Mouse (Mus musculus) myocyte (in vitro differentiated cells): Measurements from ENCODE around the gene S1pr3.

Experiments used
- CEBPB ChIP-seq: IDR thresholded peaks from 2 replicates; pipeline ENCODE4 v1.6.1; 2011; ENCODE audit warnings: mild to moderate bottlenecking, moderate library complexity; ENCODE audit not compliant: poor library complexity, insufficient read depth, severe bottlenecking
- MAX ChIP-seq: IDR thresholded peaks from one replicate; pipeline ENCODE4 v1.6.1; 2011; ENCODE audit warnings: low read depth, mild to moderate bottlenecking, control low read depth
- MYOD1 ChIP-seq, 3 experiments: IDR thresholded peaks; one replicate each; pipeline ENCODE4 v1.6.1; 2011; ENCODE audit warnings: control low read depth in 2 of 3, low read depth in 2 of 3, mild to moderate bottlenecking in 2 of 3, moderate library complexity in 1 of 3; ENCODE audit not compliant: insufficient read length in 2 of 3, control insufficient read depth in 1 of 3
- MYOG ChIP-seq, 3 experiments: IDR thresholded peaks; one replicate each; pipeline ENCODE4 v1.6.1; 2011; ENCODE audit warnings: control low read depth in 2 of 3, low read depth in 2 of 3, mild to moderate bottlenecking in 2 of 3; ENCODE audit not compliant: insufficient read length in 2 of 3, control insufficient read depth in 1 of 3, insufficient read depth in 1 of 3
- POLR2A ChIP-seq: IDR thresholded peaks from one replicate; pipeline ENCODE4 v1.6.1; 2011; ENCODE audit warnings: low read depth, mild to moderate bottlenecking, control low read depth, moderate library complexity; ENCODE audit not compliant: insufficient read length
- POLR2AphosphoS2 ChIP-seq: IDR thresholded peaks from one replicate; pipeline ENCODE4 v1.6.1; 2011; ENCODE audit warnings: low read depth, control low read depth; ENCODE audit not compliant: insufficient read length
- REST ChIP-seq: IDR thresholded peaks from one replicate; pipeline ENCODE4 v1.6.1; 2011; ENCODE audit warnings: mild to moderate bottlenecking, control low read depth, moderate library complexity; ENCODE audit not compliant: insufficient read depth, insufficient read length
- SRF ChIP-seq: IDR thresholded peaks from one replicate; pipeline ENCODE4 v1.6.1; 2011; ENCODE audit warnings: low read depth; ENCODE audit not compliant: control insufficient read depth, insufficient read length
- TCF12 ChIP-seq: IDR thresholded peaks from one replicate; pipeline ENCODE4 v1.6.1; 2011; ENCODE audit warnings: mild to moderate bottlenecking, control low read depth; ENCODE audit not compliant: poor library complexity, insufficient read depth, severe bottlenecking
- USF1 ChIP-seq: IDR thresholded peaks from one replicate; pipeline ENCODE4 v1.6.1; 2011; ENCODE audit warnings: low read depth, mild to moderate bottlenecking, control low read depth, moderate library complexity

DNA sequence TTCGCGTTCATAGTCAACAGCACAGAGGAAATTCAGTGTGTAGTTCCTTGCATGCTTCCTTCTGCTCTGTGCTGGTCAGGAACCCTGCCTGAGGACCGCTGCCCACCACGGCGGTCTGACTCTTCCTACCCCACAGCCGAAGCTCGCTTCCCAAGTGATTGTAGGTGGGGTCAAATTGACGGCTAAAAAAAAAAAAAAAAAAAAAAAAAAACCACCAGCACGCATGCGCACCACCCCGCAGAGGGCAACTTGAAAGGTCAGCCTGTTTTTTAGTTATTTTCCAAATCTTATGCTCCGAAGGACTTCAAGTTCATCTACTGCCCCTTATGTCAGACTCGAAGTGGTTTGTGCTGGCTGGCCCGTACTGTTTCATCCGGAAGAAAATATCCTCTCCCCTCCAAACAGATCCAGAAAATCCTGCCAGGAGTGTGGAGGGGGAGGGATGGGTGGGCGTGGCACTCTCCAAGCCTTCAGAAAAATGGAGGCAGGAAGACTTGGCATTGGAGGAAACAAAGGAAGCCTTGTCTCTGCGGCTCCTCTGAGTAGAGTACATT is 60.3 kb downstream of the S1pr3 start:
- TF ChIP-seq SRF (no peak), POLR2A (no peak), MAX (no peak), TCF12 (no peak), USF1 (no peak), POLR2AphosphoS2 (no peak), MYOG (IDR thresholded peaks at IDR 0.05; ENCODE audit: control insufficient read depth in 1 of 3, insufficient read depth in 1 of 3, insufficient read length in 2 of 3, low read depth in 2 of 3) (no peak), CEBPB (no peak), MYOD1 (IDR thresholded peaks at IDR 0.05; ENCODE audit: control insufficient read depth in 1 of 3, insufficient read length in 2 of 3, low read depth in 2 of 3) (no peak), REST (no peak)
